Mouse (Mus musculus) cerebellum, postnatal 14 days (tissue): ENCODE results near the gene Zfp740.
A peak's percentile ranks its signal among the peaks of the same experiment; 100 is the strongest.
"Not testable (repeated sequence)": the region's sequence is repeated elsewhere in the genome, so short reads cannot be mapped to it uniquely, and the experiment has no call there.

ENCODE experiments used
- DNase-seq, 2 experiments: peaks; one replicate each; pipeline ENCODE4 v3.0.0; 2021; ENCODE audit warnings: mixed read lengths in 2 of 2

Gene Zfp740

DNA sequence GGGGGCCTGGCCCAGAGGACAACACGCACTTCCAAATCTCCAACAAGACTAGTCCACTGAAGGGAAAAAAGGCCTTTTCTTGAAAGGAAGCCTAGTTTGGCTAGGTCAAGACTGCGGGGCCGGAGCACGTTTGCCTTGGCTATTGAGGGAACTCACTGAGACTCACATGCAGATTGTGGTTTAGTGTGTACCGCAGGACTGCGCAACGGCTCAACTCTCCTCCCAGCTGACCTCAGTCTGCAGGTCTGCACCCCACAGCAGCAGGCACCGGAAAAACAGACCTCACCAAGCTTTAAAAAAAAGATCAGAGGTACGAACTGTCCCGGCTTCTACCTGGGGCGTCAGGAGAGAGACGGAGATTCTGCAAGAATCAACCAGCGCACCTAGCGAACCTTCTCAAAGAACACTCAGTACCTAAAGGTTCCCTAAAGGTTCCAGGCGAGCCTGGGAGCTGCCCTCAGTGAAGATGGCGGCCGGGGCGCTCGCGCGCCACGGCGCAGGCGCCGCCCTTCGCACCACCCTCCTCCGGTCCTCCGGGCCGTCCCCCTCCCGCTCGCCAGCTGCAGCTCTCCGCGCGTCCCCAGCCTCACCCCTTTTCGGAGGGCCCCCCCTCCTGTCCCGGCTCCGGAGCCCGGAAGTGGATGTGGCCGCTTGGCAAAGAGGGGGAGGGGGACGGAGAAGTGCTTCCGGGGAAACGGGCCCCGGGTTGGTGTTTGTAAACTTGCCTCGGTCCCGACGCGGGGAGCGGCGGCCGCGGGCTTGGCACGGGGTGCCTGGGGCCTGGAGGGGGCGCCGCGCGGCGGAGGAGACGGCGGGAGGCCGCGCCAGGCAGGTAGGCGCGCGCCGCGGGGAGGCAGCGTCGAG lies at the start of gene Zfp740:
TSS of gene Zfp740 (plus strand) at position 279 of the 864 bp plus-strand sequence.
- DNase-seq, result peak; percentile 96 to 97

DNA sequence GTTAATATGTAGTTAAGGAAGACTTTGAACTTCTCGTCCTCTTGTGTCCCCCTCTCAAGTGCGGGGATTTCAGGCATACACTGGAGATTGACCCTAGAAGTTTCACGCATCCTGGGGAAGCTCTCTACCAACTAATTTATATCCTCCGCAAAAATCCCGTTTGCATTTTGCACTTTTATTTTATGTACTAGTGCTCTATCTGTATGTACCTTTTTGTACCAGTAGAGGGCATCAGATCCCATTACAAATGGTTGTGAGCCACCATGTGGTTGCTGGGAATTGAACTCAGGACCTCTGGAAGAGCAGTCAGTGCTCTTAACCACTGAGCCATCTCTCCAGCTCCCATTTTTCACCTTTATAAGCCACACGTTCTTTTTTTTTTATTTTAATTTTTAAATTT lies 48.0 kb upstream of the Zfp740 start:
- not testable (repeated sequence) for DNase-seq

DNA sequence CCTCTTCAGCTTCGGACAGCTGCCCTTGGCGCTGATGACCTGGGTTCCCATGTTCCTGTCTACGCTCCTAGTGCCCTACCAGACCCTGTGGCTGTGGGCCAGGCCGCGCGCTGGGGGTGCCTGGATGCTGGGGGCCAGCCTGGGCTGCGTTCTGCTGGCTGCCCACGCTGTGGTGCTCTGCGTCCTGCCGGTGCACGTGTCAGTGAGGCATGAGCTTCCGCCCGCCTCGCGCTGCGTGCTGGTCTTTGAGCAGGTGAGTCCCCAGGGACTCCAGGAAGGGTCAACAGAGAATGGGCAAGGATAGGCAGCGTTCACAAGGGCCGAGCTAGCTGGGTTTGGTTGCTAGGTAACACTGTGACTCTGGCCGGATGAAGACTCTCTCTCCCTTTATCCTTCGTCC lies 46.2 kb upstream of the Zfp740 start:
- peak in 1 of 2 experiments; percentile 53 for DNase-seq

DNA sequence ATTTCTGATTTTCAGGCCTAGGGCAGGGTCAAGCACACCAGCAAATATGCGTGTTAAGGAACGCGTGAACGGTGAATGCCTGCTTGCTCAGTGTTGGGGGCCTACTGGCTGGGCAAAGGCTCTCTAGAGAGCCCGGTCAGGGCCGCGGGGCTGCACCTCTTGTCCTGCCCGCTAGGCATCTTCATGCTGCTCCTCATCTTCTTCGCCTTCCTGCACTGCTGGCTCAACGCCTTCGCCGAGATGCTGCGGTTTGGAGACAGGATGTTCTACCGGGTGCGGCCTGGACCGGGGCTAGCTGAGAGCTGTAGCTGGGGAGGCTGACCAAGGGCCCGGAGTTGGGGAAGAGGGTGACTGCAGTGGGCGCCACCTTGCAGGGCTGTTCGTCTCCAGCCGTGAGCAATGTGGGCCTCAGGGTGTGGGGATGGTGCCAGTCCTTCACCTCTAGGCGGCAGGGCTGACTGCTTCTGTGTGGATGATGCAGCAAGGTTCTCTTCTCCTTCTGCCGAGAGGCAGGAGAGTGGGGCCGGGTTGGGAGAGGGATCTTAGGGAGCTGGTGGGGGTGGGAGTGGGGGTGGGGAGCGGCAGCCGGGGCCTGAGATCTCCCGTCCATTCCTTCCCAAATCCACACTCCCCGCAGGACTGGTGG lies 42.5 kb upstream of the Zfp740 start:
- DNase-seq, result no peak

DNA sequence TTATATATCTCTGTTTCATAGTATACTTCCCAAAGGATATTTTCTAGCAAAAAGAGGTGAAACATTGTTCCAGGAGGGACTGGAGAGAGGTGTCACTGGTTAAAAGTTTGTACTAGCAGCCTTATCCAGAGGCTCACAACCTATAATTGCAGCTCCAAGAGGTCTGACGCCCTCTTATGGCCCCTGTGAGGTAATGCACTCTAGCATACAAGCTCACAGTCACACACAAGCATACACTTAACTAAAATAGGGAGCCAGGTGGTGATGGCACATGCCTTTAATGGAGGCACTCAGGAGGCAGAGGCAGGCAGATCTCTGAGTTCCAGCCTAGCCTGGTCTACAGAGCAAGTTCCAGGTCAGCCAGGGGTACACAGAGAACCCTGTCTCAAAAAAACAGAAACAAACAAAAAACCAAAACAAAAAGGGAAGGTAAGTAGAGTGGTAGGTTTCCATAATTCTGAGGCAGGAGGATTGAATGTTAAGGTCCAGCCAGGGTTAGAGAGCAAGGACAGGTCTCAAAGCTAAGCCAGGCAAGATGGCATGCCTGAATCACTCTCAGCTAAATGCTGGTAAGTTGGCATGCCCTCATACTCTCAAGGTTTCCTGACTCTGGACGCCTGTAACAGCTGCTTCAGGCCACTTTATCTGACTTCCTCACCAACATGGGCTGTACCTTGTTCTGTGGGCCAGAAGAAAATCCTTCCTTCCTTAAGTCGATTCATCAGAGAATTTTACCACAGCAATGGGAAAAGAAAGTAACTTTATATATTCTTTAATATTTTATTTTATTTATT lies 39.0 kb upstream of the Zfp740 start:
- DNase-seq, result no peak

DNA sequence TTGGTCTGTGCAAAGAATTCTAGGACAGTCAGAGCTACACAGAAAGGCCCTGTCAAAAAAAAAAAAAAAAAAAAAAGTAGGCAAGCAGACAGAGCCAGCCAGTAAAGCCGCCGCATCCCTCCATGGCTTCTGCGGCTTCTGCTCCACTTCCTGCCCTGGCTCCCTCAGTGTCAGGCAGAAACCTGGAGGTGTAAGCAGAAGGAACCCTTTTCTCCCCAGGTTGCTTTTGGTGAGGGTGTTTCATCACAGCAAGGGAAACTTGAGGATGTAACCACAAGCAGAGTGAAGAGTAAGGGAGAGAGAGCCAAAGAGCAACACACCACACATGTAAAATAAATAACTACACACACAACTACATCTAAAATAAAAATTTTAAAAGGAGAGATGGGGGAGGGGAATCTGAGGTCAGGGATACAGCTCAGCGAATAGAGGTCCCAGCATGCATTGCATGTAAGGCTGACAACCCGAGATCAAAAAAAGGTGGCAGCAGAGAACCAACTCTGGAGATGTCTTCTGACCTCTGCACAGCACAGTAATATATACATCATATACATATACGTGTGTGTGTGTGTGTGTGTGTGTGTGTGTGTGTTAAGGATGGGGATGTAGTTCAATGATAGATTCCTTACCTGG lies 37.5 kb upstream of the Zfp740 start:
- no peak for DNase-seq

DNA sequence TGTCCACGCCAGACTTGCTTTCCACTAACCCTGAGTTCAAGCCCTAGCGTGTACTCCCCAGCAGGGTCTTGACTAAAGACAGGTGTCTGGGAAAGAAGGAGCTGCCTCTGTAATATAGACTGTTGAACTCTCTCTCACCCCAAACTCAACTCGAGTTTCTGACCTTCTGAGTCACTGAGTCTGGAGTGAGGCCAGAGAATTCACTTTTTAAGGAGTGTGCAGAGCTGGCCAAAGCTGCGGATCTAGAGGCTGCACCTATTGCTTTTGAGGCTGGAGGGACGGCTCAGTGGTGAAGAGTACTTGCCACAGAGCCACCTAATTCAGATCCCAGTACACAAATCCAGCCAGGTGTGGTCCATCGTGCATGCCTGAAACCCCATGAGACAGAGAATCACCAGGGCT lies 35.4 kb upstream of the Zfp740 start:
- DNase-seq, result no peak

DNA sequence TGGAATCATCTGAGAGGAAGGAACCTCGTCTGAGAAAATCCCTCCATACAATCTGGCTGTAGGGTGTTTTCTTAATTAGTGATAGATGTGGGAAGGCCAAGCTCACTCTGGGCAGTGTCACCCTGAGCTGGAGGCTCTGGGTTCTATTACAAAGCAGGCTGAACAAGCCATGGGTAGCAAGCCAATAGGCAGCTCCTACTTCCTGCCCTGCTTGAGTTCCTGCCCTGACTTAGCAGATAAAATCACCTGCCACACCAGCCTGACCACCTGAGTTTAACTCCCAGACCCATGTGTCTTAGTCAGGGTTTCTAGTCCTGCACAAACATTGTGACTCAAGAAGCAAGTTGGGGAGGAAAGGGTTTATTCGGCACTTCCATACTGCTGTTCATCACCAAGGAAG lies 34.0 kb upstream of the Zfp740 start:
- DNase-seq, result no peak

DNA sequence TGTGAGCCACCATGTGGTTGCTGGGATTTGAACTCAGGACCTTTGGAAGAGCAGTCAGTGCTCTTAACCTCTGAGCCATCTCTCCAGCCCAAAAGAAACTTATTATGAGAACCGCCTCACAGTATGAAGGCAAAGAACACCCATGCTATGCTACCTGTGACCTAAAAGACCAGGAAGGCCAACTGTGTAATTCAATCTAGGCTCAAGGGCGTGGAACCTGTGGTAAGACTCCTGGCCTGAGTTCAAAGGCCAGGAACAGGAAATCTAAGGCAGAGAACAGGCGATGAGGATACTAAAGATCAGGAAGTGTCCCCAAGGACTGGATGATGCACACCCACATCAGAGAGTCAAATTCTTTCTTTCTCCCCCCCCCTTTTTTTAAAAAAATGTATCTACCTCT lies 29.5 kb upstream of the Zfp740 start:
- DNase-seq, result no peak

DNA sequence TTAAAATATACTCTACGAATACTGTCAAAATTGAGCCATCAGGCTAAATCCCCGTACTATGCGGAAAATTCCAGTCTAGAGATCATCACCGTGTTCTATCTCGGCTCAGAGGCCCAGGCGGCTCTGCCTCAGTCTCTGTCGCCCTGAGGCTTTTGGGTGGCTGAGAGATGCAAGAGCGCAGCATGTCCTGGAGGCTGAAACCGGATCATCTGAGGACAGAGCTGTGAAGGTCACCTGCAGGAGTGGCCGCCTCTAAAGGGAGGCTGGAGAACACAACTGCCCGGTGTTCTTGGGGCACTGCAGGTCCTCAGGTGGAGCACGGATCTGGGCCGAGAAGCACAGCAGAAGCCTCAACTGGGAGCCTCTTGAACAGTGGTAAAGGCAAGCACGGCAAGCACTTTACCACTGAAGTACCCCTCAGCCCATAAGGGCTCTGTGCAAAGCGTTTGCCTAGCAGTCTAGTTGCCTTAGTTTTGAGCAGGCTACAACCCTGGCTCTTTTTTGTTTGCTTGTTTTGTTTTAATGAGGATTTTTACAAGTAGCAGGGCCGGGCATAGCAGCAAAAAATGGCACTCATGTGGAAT lies 27.2 kb upstream of the Zfp740 start:
- no peak for DNase-seq

DNA sequence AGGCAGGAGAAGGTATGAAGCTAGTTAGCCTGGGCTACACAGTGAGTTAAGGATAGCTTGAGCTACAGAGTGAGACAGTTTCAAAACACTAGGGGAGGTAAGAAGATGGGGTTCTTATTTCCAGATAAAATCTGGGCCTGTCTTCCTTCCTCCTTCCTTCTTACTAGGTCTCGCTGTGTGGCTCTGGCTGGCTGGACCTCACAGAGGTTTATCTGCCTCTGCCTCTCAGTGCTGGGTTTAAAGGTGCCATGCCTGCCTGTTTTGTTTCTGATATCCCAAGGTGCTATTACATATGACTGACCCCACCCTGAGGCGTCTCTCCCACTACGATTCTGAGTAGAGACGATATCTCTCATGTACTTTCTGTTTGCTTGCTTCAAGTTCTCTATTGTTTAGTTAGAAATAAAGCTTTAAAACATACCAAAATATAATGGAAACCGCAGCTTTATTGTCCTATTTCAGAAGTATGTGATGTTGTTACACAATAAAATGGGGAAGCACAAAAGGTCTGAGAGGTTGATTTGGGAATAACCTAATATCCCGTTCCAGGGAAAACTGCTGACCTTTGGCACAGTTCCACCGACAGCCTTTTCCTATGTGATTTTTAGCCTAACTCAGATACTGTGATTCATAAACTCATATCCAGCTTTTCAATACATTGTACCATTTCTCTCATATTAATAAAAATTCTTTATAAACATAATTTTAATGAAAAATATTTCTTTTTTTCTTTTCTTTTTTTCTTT lies 26.3 kb upstream of the Zfp740 start:
- no peak for DNase-seq

DNA sequence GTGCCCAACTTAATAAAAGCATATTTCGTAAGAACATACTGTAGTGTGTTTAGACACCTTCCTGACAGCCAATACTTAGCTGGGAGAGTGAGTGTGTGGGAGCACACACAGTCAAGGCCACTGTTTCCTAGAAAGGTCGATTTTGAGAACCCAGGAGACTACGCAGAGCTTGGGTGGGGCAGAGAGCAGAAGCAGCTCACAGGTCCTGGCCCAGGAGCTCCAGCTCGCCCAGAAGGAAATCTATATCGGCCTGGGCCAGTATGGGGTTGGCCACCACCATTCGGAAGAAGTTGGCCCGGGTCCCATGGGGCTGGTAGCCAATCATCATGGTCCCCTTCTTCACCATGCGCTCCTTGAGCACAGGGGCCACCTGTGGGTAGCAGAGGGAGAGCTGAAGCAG lies 25.6 kb upstream of the Zfp740 start:
- peak in 1 of 2 experiments; percentile 47 for DNase-seq

DNA sequence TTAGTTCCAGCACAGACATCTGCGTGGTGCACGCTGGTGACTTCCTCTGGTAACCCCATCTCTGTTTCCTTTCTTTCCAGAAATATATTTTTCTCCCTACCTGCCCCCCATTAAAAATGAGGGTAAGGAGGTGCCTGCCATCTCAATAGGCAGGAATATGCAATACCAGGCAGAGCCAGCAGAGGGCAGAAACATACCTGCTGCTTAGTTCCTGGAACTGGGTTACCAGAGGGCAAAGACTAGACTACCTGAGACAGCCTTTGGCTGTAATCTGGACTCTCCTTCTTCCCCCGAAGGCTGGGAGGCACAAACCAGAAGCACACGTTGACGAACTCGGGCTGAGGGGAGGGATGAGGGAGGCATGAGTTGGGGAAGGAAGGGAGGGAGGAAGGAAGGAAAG lies 24.8 kb upstream of the Zfp740 start:
- peak; percentile 93 to 94 for DNase-seq

DNA sequence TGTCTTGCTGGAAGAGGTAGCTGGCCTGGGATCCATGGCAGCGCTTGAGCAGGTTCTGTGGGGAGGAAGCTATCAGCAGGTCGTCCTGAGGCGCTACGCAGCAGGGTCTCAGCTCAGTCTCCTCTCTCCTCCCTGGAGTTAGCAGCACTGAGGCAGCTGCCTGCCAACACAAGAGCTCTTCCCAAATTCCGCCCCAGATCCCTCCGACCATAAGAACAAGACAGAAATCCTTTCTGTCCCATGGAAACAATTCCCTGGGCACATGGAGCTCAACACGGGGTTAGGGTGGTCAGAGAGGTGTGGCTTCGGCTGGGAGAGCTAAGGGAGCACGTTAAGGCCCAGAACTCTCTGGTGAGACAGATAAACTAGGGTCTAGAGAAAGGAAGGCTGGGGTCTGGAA lies 23.9 kb upstream of the Zfp740 start:
- DNase-seq, result no peak

DNA sequence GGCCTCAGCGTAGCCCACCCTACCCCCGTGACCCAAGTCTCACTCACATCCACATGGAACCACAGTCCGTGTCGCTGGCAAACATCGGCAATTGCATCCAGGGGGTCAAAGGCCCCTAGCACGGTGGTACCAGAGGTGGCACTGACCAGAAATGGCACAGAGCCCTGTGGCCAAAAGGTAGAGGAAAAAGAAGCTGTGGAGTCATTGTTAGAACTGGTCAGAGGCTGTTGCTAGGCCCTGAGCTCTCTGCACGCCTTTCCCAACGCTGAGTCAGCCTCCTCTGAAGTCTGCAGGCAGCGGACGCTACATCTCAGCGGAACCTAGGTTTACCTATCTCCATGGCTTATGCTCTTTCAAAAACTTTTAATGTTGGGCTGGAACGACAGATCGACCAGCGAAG lies 23.1 kb upstream of the Zfp740 start:
- no peak for DNase-seq

DNA sequence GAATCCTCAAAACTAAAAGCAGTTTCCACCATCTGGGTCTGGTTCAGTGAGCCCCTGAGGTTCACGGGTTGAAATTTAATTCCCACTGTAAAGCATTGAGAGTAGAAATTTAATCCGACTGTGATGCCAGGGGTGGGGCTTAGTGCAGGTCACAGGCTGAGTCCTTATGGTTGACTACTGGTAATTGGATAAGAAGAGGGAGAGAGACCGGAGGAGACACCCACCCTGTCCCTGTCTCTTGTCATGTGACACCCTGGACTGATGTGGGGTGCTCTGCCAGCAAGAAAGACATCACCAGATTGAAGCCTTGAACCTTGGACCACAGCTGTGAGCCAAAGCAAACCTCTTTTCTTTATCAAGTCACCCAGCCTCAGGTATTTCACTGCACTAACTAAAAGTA lies 20.0 kb upstream of the Zfp740 start:
- DNase-seq, result no peak

DNA sequence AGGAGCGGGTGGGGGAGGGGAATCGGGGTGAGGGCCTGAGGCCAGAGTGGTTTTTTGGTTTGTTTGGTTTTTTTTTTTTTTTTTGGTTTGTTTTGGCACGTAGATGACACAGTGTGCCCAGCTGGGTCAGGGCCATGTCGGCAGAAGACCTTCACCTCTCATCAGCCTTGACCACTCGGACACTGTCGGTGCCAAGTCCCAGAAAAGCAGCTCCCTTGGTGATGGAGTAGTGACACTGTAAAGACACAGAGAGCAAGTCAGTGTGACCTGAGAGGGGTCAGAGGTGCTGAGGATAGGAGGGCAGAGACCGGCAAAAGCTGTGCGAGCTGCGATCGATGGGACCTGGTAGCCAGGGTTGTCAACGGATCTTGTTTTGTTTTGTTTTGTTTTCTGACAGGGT lies 16.8 kb upstream of the Zfp740 start:
- no peak for DNase-seq

DNA sequence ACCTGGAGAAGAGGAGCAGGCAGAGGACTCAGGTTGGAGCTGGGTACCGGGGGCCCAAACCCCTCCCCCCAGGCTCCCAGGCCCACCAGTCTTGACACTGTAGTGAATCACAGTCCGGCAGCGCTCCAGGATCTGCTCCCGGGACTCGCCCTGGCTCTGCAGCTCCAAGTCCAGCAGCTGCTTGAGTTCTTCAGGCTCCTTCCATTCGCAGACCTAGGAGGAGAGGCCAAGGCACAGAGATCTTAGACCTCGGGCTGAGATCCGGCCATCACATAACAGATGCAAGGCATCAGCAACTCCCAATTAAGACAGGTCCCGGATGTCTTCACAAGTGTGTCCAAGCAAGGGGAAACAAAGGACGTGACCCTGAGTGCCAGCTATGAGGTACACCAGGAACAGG lies 15.0 kb upstream of the Zfp740 start:
- no peak for DNase-seq

DNA sequence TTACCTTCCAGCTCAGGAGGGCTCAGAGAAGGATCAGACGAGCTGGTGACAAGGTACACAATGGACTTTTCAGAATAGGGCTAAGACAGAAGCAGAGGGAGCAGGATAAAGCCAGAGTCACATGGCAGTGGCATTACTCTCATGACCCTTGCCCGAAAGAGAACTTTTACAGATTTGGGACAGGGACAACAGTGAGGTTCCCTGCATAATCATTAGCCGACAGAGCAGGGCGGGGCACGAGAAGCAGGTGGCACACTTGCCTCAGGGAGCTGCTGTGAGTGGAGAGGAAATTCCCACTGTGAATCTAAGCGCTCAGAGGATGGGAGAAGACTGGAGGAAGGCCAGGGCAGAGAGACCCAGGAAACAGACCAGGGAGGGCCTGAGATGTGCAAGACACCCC lies 14.2 kb upstream of the Zfp740 start:
- no peak for DNase-seq

DNA sequence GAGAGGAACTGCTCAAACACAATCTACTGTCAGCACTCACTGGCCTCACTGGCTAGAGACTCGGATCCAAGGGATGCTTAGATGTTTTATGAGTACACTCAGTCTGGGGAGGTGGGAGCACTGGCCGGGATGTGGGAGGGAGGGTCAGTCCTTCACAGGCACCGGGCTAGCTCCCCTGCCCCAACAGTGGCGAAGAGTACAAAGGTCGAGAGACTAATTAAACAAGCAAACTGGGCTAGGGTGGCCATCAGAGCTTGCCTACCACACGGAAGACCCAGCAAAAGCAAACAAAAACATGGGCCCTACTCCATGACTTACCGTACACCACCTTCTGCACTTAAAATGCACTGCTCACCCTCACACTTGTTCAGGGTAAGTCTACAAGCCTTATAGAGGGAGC lies 11.3 kb upstream of the Zfp740 start:
- DNase-seq, result no peak

DNA sequence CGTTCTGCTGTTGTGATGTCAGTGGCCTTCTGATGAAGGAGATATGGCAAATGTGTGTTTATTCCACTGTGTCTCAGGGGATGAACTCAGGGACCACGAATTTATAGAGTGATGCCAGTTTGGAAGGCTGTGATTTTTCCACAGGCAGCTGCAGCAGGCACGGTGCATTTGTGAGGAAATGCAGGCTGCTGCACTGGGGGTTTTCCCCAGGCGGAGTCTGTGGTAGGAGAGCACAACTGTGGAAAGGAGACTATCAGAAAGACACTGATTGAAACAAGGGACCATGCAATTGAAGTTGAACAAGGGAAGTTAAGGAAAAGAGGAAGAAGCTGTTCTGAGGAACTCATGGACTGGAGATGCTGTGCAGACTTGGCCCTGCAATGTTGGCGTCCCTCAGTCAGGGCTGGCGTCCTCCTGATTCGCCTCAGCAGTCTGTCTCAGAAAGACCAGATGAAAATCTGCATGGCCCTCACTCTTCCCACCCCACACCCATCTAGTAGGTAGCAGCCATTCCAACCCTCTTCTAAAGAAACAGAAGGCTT lies 10.7 kb upstream of the Zfp740 start:
- no peak for DNase-seq
